21 mouse cellular contexts compared by ENCODE assay signal in the genomic region with DNA sequence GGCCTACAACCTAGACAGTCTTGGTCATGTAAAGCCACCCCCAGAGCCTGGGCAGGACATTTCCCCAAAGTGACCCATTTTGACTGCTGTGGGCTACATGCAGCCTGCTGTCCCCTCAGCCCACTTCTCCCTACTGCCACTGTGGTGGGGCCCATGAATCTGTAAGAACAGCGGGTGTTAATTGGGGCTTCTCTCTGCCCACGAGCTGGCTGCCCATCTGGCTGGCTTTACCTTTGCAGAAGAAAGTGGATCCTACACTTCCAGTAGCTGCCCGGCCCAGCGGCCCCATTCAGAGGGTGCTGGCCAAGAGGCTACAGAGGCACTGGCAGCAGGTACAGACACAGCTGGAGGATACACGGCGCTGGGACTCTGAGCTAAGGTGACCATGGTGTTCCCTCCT. TPM values are rescaled to one million over a fixed set of nuclear protein-coding genes. Genes with fewer than 3 reads are reported as not detected.
DNase-seq lines count a peak whose midpoint lies in the region; ATAC-seq and TF ChIP-seq lines count a peak whose summit lies in the region.
"Had no signal": no experiment of that assay in that cellular context is flagged by ENCODE, and none has a peak within 500 bp of the region (broad histone marks: within the 10 kb centered on the region; RNA-seq: fewer than 3 reads in every experiment).

No protein-coding gene starts in this region.

- no peak overlapping the region for H3K9ac ChIP-seq in forebrain, embryonic 13.5 days
- no peak overlapping the region for H3K9ac ChIP-seq in forebrain, postnatal 0 days
- H3K9ac ChIP-seq in lung, embryonic 16.5 days (ENCODE audit: low read length) = peak overlapping the region; percentile 20; the same call in 1 of the 2 replicates
- H3K9ac ChIP-seq: embryonic facial prominence, embryonic 12.5 days; forebrain, embryonic 15.5 days; heart, embryonic 15.5 days; hindbrain, embryonic 15.5 days; intestine, embryonic 15.5 days; limb, embryonic 12.5 days; liver, postnatal 0 days; neural tube, embryonic 12.5 days; stomach, embryonic 15.5 days had no signal

- TF ChIP-seq CTCF in forebrain, postnatal 0 days (IDR thresholded peaks at IDR 0.05; ENCODE audit: low read depth) = no peak

- peaks cover 4% of the 10 kb centered on the region; the same call in 1 of the 2 replicates for H3K36me3 ChIP-seq in forebrain, embryonic 13.5 days (ENCODE audit: poor library complexity, severe bottlenecking)
- peaks cover 20% of the 10 kb centered on the region for H3K36me3 ChIP-seq in forebrain, postnatal 0 days (ENCODE audit: insufficient read depth)
- H3K36me3 ChIP-seq in lung, embryonic 16.5 days (ENCODE audit: control insufficient read depth, insufficient read depth, low read length) = no peaks in the 10 kb centered on the region
- H3K36me3 ChIP-seq: forebrain, embryonic 15.5 days; heart, embryonic 15.5 days; hindbrain, embryonic 15.5 days; intestine, embryonic 15.5 days; limb, embryonic 12.5 days; stomach, embryonic 15.5 days had no signal

- 0 out of 2 replicates have a peak overlapping the region, but pooled peaks have one; percentile 2 for H3K27ac ChIP-seq in forebrain, embryonic 13.5 days
- H3K27ac ChIP-seq in forebrain, postnatal 0 days (ENCODE audit: low read depth, low read length) = no peak overlapping the region
- H3K27ac ChIP-seq in lung, embryonic 16.5 days (ENCODE audit: low read length) = no peak overlapping the region
- H3K27ac ChIP-seq: embryonic facial prominence, embryonic 12.5 days; forebrain, embryonic 15.5 days; heart, embryonic 15.5 days; hindbrain, embryonic 15.5 days; intestine, embryonic 15.5 days; limb, embryonic 12.5 days; neural tube, embryonic 12.5 days; stomach, embryonic 15.5 days had no signal

- no peak for ATAC-seq in forebrain, embryonic 13.5 days
- no peak for ATAC-seq in forebrain, postnatal 0 days
- ATAC-seq in lung, embryonic 16.5 days (ENCODE audit: low read depth) = no peak
- ATAC-seq in megakaryocyte progenitor cell, adult 5-6 weeks (replicated peaks; ENCODE audit: poor library complexity) = no peak

- H3K4me3 ChIP-seq in forebrain, embryonic 13.5 days = no peak overlapping the region
- H3K4me3 ChIP-seq in forebrain, postnatal 0 days (ENCODE audit: low read depth, low read length) = no peak overlapping the region
- no peak overlapping the region for H3K4me3 ChIP-seq in lung, embryonic 16.5 days (ENCODE audit: low read length)
- H3K4me3 ChIP-seq: embryonic facial prominence, embryonic 12.5 days; forebrain, embryonic 15.5 days; heart, embryonic 15.5 days; hindbrain, embryonic 15.5 days; intestine, embryonic 15.5 days; limb, embryonic 12.5 days; neural tube, embryonic 12.5 days; stomach, embryonic 15.5 days had no signal

- DNase-seq in forebrain, postnatal 0 days = no peak
- DNase-seq in lung, postnatal 36 days = no peak
- peak; percentile 24 for DNase-seq in thymus, postnatal 4 days
- no peak for DNase-seq in thymus, postnatal 10 days (ENCODE audit: low spot score in 2 of 2)
- no peak for DNase-seq in adrenal gland, postnatal 14 days

- WGBS in forebrain, embryonic 13.5 days = 92% methylated on average over 6 of the region's 6 CpGs
- 92% methylated on average over 6 of the region's 6 CpGs for WGBS in forebrain, postnatal 0 days
- 75% methylated on average over 6 of the region's 6 CpGs for WGBS in lung, embryonic 16.5 days

- peaks cover 4% of the 10 kb centered on the region; the same call in 1 of the 2 replicates for H3K4me1 ChIP-seq in forebrain, embryonic 13.5 days
- no peaks in the 10 kb centered on the region for H3K4me1 ChIP-seq in forebrain, postnatal 0 days (ENCODE audit: insufficient read depth)
- H3K4me1 ChIP-seq in lung, embryonic 16.5 days (replicated peaks; ENCODE audit: control insufficient read depth, insufficient read depth, low read length) = no peaks in the 10 kb centered on the region

- H3K4me2 ChIP-seq in forebrain, embryonic 13.5 days = no peak overlapping the region
- H3K4me2 ChIP-seq in forebrain, postnatal 0 days (ENCODE audit: low read depth) = no peak overlapping the region
- H3K4me2 ChIP-seq in lung, embryonic 16.5 days (ENCODE audit: low read depth, low read length) = no peak overlapping the region
- H3K4me2 ChIP-seq: embryonic facial prominence, embryonic 12.5 days; forebrain, embryonic 15.5 days; heart, embryonic 15.5 days; intestine, embryonic 15.5 days; limb, embryonic 12.5 days; liver, embryonic 11.5 days; neural tube, embryonic 12.5 days had no signal

- no peaks in the 10 kb centered on the region for H3K9me3 ChIP-seq in forebrain, embryonic 13.5 days (replicated peaks)
- H3K9me3 ChIP-seq in forebrain, postnatal 0 days (ENCODE audit: low read length) = no peaks in the 10 kb centered on the region
- no peaks in the 10 kb centered on the region for H3K9me3 ChIP-seq in lung, embryonic 16.5 days (ENCODE audit: control insufficient read depth, low read length)
- H3K9me3 ChIP-seq: embryonic facial prominence, embryonic 12.5 days; forebrain, embryonic 15.5 days; heart, embryonic 15.5 days; hindbrain, embryonic 15.5 days; intestine, embryonic 15.5 days; limb, embryonic 12.5 days; neural tube, embryonic 12.5 days; stomach, embryonic 15.5 days had no signal

- H3K27me3 ChIP-seq in forebrain, embryonic 13.5 days = peaks cover 24% of the 10 kb centered on the region
- peaks cover 2% of the 10 kb centered on the region; the same call in 1 of the 2 replicates for H3K27me3 ChIP-seq in forebrain, postnatal 0 days (ENCODE audit: insufficient read depth, low read length)
- peaks cover 7% of the 10 kb centered on the region for H3K27me3 ChIP-seq in lung, embryonic 16.5 days (ENCODE audit: control insufficient read depth, insufficient read depth, low read depth, low read length)

RNA-seq across cellular contexts. Expression of a gene that starts 7.6 kb away (rescaled TPM):
- polyA plus RNA-seq in forebrain, embryonic 13.5 days (2015; fragmentation: Nextera tagmentation; extraction: Ambion mirVana) = 5.6 and 7.4 TPM in 2 replicates
- total RNA-seq in forebrain, postnatal 0 days (2014; rRNA removed) = 87.3 and 113 TPM in 2 replicates
- polyA plus RNA-seq in forebrain, postnatal 0 days (2015; fragmentation: Nextera tagmentation; extraction: Ambion mirVana) = 66.4 and 79.4 TPM in 2 replicates
- polyA plus RNA-seq in lung, embryonic 16.5 days (2015; fragmentation: Nextera tagmentation; extraction: Ambion mirVana) = 2.9 and 3.5 TPM in 2 replicates
- 10.2 and 16.7 TPM in 2 replicates for total RNA-seq in megakaryocyte progenitor cell, adult 5-6 weeks (2015)
- total RNA-seq in megakaryocyte progenitor cell, adult 5-6 weeks (2017) = 32.7 and 33.7 TPM in 2 replicates
- 2.1 and 2.9 TPM in 2 replicates for total RNA-seq in adrenal gland, postnatal 14 days (2021)
- total RNA-seq: gastrocnemius, adult 18-20 months had no signal

RNA-seq across cellular contexts. Expression of a gene that starts 12.2 kb away (rescaled TPM):
- 9.7 and 10.9 TPM in 2 replicates for polyA plus RNA-seq in forebrain, embryonic 13.5 days (2015; fragmentation: Nextera tagmentation; extraction: Ambion mirVana)
- total RNA-seq in forebrain, postnatal 0 days (2014; rRNA removed) = 51.0 and 52.1 TPM in 2 replicates
- polyA plus RNA-seq in forebrain, postnatal 0 days (2015; fragmentation: Nextera tagmentation; extraction: Ambion mirVana) = 13.0 and 18.7 TPM in 2 replicates
- polyA plus RNA-seq in lung, embryonic 16.5 days (2015; fragmentation: Nextera tagmentation; extraction: Ambion mirVana) = 5.0 and 6.0 TPM in 2 replicates
- 0.05 TPM in 1 of 2 replicates, not detected in the other for total RNA-seq in megakaryocyte progenitor cell, adult 5-6 weeks (2015)
- 0.17 TPM in 1 of 2 replicates, not detected in the other for total RNA-seq in megakaryocyte progenitor cell, adult 5-6 weeks (2017)
- 11.0 and 12.5 TPM in 2 replicates for total RNA-seq in adrenal gland, postnatal 14 days (2021)

RNA-seq across cellular contexts. Expression of a gene that starts 14.5 kb away (rescaled TPM):
- 44.5 and 54.2 TPM in 2 replicates for polyA plus RNA-seq in forebrain, embryonic 13.5 days (2015; fragmentation: Nextera tagmentation; extraction: Ambion mirVana)
- 163 and 170 TPM in 2 replicates for total RNA-seq in forebrain, postnatal 0 days (2014; rRNA removed)
- polyA plus RNA-seq in forebrain, postnatal 0 days (2015; fragmentation: Nextera tagmentation; extraction: Ambion mirVana) = 78.8 and 79.2 TPM in 2 replicates
- polyA plus RNA-seq in lung, embryonic 16.5 days (2015; fragmentation: Nextera tagmentation; extraction: Ambion mirVana) = 0.36 and 0.39 TPM in 2 replicates
- total RNA-seq in megakaryocyte progenitor cell, adult 5-6 weeks (2015) = not detected in 2 replicates
- not detected in 2 replicates for total RNA-seq in megakaryocyte progenitor cell, adult 5-6 weeks (2017)
- 2.1 and 3.5 TPM in 2 replicates for total RNA-seq in adrenal gland, postnatal 14 days (2021)
- total RNA-seq: gastrocnemius, adult 18-20 months; megakaryocyte, adult 5-6 weeks; monocyte, adult 5-6 weeks had no signal
- polyA plus RNA-seq: liver, embryonic 11.5 days; liver, postnatal 0 days had no signal

RNA-seq across cellular contexts. Expression of a gene that starts 21.6 kb away (rescaled TPM):
- 134 and 135 TPM in 2 replicates for polyA plus RNA-seq in forebrain, embryonic 13.5 days (2015; fragmentation: Nextera tagmentation; extraction: Ambion mirVana)
- total RNA-seq in forebrain, postnatal 0 days (2014; rRNA removed) = 90.2 and 94.9 TPM in 2 replicates
- 134 and 148 TPM in 2 replicates for polyA plus RNA-seq in forebrain, postnatal 0 days (2015; fragmentation: Nextera tagmentation; extraction: Ambion mirVana)
- polyA plus RNA-seq in lung, embryonic 16.5 days (2015; fragmentation: Nextera tagmentation; extraction: Ambion mirVana) = 202 and 210 TPM in 2 replicates
- 95.1 and 97.1 TPM in 2 replicates for total RNA-seq in megakaryocyte progenitor cell, adult 5-6 weeks (2015)
- total RNA-seq in megakaryocyte progenitor cell, adult 5-6 weeks (2017) = 155 and 196 TPM in 2 replicates
- total RNA-seq in adrenal gland, postnatal 14 days (2021) = 108 and 113 TPM in 2 replicates

RNA-seq across cellular contexts. Expression of a gene that starts 21.6 kb away (rescaled TPM):
- 28.6 and 32.3 TPM in 2 replicates for polyA plus RNA-seq in forebrain, embryonic 13.5 days (2015; fragmentation: Nextera tagmentation; extraction: Ambion mirVana)
- 43.3 and 44.6 TPM in 2 replicates for total RNA-seq in forebrain, postnatal 0 days (2014; rRNA removed)
- 22.8 and 24.8 TPM in 2 replicates for polyA plus RNA-seq in forebrain, postnatal 0 days (2015; fragmentation: Nextera tagmentation; extraction: Ambion mirVana)
- 61.2 and 69.2 TPM in 2 replicates for polyA plus RNA-seq in lung, embryonic 16.5 days (2015; fragmentation: Nextera tagmentation; extraction: Ambion mirVana)
- 15.5 and 20.2 TPM in 2 replicates for total RNA-seq in megakaryocyte progenitor cell, adult 5-6 weeks (2015)
- 10.5 and 16.9 TPM in 2 replicates for total RNA-seq in megakaryocyte progenitor cell, adult 5-6 weeks (2017)
- total RNA-seq in adrenal gland, postnatal 14 days (2021) = 95.0 and 100 TPM in 2 replicates

Comparison
In these comparisons a context has a peak if more than half of its experiments do, and no peak if none do; other contexts are left out.
1. RNA of a gene that starts 12.2 kb away (total RNA-seq): 51.0 to 52.1 TPM in forebrain, postnatal 0 days and 11.0 to 12.5 TPM in adrenal gland, postnatal 14 days; 0.05 to 0.17 TPM in megakaryocyte progenitor cell, adult 5-6 weeks; every median in the first group is over 10 times any median in the second.
2. RNA of a gene that starts 14.5 kb away (total RNA-seq): 163 to 170 TPM in forebrain, postnatal 0 days; 2.1 to 3.5 TPM in adrenal gland, postnatal 14 days and not detected in megakaryocyte progenitor cell, adult 5-6 weeks; every median in the first group is over 10 times any median in the second.